Mouse (Mus musculus) kidney, adult 10 weeks (tissue): Measurements from ENCODE around the gene Cntnap3. TPM values are rescaled to one million over a fixed set of nuclear protein-coding genes. Genes with fewer than 3 reads are reported as not detected.

Source experiments
- polyA plus RNA-seq: library from polyadenylated mRNA; stranded (reverse); fragments of 350-450 nt; fragmentation: Illumina TruSeq; extraction: RNeasy Lipid Tissue Mini Kit (QIAGEN cat#74804); gene quantifications from one replicate; pipeline ENCODE4 v1.2.3, GENCODE M21; 2014; ENCODE audit warnings: low read depth, low replicate concordance

Gene Cntnap3
- not detected for polyA plus RNA-seq

GRCm38 (mm10) chr13:64903585-64904208 lies at the start of gene Cntnap3:
TSS of gene Cntnap3 (minus strand) at chr13:64903955.

GRCm38 (mm10) chr13:64917191-64917590 lies 13.4 kb upstream of the Cntnap3 start, which contains the start of gene Spata31:
TSS of gene Spata31 (plus strand) at chr13:64917406.

Other genes with a start within 250 kb of the Cntnap3 start
- not detected for gene Spata31, start 13.5 kb upstream of the Cntnap3 start, polyA plus RNA-seq
- not detected for gene Spata31d1c, start 129.1 kb upstream of the Cntnap3 start, polyA plus RNA-seq
- not detected for gene Prss47, start 148.8 kb upstream of the Cntnap3 start, polyA plus RNA-seq
- gene Mfsd14b, start 209.0 kb upstream of the Cntnap3 start, polyA plus RNA-seq: 78.8 TPM
- gene Olfr465-ps1, start 234.1 kb upstream of the Cntnap3 start, polyA plus RNA-seq: not detected
- gene Olfr466, start 246.3 kb upstream of the Cntnap3 start, polyA plus RNA-seq: not detected